Mouse (Mus musculus) splenic B cell, adult 2 months (primary cell): ENCODE measurements around the gene Apba1.

ENCODE experiments used
- DNase-seq: peaks from one replicate; pipeline ENCODE4 v3.0.0-alpha.2; 2011; ENCODE audit warnings: low read depth, low spot score
- H3K27me3 ChIP-seq: 2 replicates; pipeline ENCODE4 v1.6.1; 2012; ENCODE audit warnings: mild to moderate bottlenecking, low read length, moderate library complexity, mixed read lengths; ENCODE audit not compliant: control insufficient read depth, poor library complexity, insufficient read depth, severe bottlenecking
- H3K36me3 ChIP-seq: 2 replicates; pipeline ENCODE4 v1.6.1; 2012; ENCODE audit warnings: mild to moderate bottlenecking, low read length, moderate library complexity, mixed read lengths; ENCODE audit not compliant: control insufficient read depth, poor library complexity, insufficient read depth, severe bottlenecking

Gene Apba1

DNA sequence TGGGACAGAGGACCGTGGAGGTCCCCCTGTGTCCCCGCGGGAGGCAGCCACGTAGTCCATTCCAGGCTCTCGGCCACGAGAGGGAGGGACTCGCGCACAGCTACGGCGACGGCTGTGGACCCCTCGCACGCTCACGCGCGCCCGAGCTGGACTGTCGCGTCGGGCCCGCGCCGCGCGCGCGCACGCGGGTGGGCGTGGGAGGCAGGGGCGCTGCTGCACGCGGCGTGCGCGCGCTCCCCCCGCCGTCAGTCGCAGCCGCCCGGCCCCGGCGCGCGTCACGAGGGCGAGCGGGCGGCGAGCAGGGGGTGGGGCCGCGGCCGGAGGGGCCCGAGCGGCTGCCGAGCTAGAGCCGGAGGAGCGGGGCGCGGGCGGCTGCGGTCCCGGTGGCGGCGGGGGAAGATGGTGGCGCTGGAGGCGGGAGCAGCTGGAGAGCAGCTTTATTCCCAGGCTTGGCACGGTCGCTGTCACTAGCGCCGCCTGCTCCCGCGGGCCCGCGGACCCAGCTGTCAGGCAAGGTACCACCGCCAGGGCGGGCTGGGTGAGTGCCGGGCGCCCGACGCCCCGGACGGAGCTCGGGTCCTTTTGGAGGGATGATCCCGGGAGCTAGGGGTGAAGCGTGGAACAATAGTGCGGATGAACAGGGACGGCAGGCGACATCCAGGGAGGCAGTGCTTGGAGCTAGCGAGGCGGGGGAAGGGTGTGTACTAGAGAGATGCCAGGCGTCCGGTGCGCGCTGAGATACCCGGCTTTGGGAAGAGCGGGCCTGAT lies at the start of gene Apba1:
TSS of gene Apba1 (plus strand) at position 334 of the 768 bp plus-strand sequence.
- Histone ChIP-seq H3K27me3 (peaks cover 3% of the 10 kb centered on the region; the same call in 1 of the 2 replicates), H3K36me3 (no peaks in the 10 kb centered on the region)
- DNase-seq: peak; percentile 65

DNA sequence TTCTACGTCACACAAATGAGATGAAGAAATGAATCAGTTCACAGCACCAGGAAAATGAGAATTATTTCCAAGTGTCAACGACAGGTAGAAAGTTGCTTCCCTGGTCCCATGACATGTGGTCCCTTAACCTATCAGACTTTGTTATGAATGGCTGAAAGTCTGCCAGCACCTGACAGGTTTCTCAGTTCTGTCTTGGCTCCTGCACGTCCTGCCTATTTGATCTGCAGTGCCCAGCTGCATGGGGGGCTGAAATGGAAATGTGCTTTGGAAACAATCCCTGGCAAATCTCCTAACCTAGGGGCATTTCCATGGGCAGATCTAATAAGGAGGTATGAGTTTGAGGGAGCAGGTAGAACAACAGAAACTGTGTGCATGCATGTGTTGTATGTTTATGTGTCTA lies 12.2 kb upstream of the Apba1 start:
- Histone ChIP-seq H3K27me3 (no peaks in the 10 kb centered on the region), H3K36me3 (no peaks in the 10 kb centered on the region)
- DNase-seq: no peak

DNA sequence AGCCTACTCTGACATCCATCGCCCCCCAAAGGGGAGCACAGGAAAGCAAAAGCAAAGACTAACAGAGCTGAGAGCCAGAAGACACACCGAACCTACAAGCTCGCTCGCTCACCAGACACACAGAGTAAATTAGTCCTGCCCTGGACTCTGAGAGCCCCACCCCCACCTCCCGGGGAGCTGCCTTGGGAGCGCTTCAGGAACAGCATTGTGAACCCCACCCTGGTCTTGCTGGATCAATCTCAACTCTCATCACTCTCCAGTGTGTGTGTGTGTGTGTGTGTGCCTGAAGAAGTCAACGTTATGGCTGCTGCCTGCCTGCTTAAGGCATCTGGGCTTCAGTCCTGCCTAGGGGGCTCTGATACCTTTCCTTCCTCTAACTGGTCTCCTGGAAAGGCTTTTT lies 1.7 kb upstream of the Apba1 start:
- DNase-seq: no peak

DNA sequence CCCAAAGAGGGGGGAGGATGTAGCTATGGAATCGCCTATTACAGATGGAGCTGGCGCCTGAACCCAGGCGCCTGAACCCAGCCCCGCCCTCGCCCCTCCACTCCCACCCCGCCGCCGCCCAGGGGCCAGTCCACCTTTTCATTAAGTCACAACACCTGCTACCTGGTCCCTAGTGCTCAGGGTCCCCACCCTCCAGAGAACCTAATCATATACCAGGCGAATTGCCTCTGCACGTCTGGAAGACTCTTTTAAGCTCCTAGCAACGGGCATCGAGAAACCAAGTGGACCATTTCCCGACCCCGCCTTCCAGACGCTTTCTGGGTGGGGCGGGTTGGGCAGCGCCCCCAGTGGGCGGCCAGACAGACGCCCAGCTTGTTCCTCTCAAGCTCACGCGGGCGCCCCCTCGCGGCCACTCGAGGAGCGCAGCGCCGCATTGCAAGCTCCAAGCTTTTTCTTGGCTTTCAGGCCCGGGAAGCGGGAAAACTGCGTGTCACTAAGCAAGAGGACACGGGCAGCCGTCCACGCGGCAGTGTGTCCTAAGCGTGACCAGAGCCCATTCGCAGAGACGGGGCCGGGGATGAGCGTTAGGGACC lies 630 bp upstream of the Apba1 start:
- no peaks in the 10 kb centered on the region for H3K36me3 ChIP-seq
- peak; percentile 89 for DNase-seq
- peaks cover 3% of the 10 kb centered on the region; the same call in 1 of the 2 replicates for H3K27me3 ChIP-seq

More for the DNA sequence above, 1.7 kb upstream of the Apba1 start:
- Histone ChIP-seq H3K27me3 (peaks cover 3% of the 10 kb centered on the region; the same call in 1 of the 2 replicates), H3K36me3 (no peaks in the 10 kb centered on the region)

DNA sequence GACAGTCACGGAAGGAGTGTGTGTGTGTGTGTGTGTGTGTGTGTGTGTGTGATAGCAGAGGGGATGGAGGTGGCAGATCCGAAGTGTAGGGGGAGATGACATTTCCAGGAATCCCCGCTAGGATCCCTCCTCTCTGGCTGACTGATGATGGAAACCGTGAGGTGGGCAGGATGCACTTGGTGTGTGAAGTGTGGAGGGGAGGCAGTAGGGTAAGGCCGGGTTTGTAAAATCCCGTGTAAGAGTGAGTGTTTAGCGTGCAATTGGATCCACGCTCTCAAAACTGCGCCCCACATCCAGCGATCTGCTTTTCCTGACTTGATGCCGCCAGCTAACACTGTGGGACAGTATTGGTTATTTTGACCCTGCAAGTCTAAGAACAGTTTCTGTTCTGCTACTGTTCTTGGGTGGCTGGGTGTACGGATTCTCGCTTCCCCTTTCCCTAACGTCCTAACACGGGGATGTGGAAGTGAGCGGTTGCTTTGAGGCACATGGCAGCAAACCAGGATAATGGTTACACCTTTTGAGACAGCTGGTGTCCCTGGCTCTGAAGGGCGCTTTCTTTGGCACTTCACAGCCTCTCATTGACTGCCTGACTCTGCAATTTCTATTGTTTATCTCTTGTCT lies 747 bp downstream of the Apba1 start:
- DNase-seq: peak; percentile 62
- no peaks in the 10 kb centered on the region for H3K36me3 ChIP-seq
- H3K27me3 ChIP-seq: peaks cover 3% of the 10 kb centered on the region; the same call in 1 of the 2 replicates

DNA sequence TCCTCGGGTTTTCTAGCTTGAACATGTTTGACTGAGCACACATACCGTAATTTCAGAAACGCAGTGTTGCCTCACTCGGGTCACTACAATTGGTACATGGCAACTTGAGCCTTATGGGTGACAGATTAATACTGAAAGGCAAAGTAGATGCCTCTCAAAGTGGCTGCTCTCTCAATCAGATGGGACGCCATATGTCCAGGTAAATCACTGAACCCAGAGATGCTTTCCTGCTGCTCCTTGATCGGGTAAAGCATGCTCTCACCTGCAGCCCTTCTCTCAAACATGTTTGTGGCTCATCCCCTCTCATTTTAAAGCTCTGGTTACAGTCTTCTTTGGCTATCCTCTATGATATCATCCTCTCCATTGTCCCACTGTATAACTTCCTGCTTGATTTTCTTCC lies 4.7 kb downstream of the Apba1 start:
- Histone ChIP-seq H3K36me3 (no peaks in the 10 kb centered on the region), H3K27me3 (0 out of 2 replicates have a peak, but pooled peaks cover 3% of the 10 kb centered on the region)
- DNase-seq: no peak

DNA sequence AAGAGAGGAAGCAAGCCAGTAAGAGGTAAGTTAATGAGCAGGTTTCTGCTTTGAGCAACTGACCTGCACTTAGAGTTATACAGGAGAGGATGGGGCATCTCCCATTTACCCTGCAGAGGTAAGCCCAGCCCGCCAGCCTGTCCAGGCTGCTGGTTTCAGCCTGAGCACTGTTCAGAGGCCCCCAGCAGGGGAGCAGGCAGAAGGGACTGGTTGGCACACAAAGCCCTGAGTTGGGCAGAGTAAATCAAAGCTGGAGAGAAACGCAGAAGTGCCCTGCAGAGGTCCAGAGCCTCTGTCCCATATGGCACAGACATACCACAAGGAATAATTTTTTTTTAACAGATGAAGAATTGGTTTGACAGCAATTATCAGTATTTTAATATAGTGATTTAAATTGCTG lies 5.4 kb downstream of the Apba1 start:
- Histone ChIP-seq H3K27me3 (no peaks in the 10 kb centered on the region), H3K36me3 (no peaks in the 10 kb centered on the region)
- no peak for DNase-seq

DNA sequence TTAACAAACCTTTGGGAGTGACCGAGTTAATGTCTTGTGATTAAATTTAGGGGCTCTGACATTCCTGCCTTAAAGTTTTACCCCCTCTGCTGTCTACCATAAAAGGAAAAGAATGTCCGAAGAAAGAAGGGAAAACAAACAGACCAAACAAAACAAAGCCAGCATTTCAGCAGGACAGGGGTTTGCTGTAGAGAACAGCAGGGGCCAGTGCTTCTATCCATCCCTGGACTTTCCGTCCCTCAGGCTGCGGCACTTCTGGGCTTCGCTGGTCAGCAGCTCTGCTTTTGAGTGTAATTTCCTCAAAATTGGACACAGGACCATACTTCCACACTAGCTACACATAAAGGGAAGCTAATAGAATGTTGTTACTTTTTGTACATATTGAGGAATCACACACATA lies 10.2 kb downstream of the Apba1 start:
- H3K36me3 ChIP-seq: no peaks in the 10 kb centered on the region
- H3K27me3 ChIP-seq: no peaks in the 10 kb centered on the region
- DNase-seq: no peak

DNA sequence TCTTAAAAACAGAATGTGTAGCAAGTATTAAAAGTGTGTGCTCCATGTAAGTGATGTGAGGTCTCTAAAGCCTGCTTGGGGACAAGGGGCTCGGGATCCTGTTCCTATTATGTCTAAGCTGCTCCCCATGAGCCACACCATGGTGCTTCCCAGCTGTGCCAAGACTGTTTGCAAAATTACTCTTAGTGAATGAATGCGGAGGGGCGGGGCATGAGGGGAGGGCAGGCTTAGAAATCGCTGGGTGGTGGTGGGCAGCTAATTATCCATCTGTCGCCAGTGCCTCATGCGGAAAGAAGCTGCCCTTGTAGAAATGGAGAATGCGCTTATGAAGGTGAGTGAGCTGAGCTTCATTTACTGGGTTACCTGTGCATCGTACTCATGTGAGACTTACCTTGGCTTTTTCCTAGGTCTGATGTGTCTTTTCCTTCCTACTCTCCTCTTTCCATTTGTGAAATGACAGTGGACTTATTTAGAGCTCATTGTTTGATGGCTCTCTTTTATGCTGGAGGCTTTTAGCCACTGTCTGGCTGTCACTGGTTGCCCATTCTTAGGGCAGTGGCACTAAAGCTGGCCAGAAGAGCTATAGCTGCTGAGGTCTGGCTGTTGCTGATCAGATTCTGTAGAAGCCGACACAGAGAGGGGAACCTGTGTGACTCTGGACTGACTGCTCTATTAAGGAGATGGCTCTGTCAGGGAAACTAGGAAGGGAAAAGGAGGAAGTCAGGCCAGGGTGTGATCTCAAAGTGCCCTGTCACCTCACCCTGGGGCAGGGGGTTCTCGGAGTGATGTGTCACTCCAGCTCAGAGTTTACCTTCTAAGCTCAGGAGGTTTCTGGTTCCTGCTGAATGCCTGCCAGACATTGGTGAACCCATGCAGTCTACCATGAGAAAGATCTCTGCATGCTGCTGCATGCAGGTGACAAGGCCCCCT lies 12.1 kb downstream of the Apba1 start:
- no peak for DNase-seq
- no peaks in the 10 kb centered on the region for H3K27me3 ChIP-seq
- no peaks in the 10 kb centered on the region for H3K36me3 ChIP-seq

DNA sequence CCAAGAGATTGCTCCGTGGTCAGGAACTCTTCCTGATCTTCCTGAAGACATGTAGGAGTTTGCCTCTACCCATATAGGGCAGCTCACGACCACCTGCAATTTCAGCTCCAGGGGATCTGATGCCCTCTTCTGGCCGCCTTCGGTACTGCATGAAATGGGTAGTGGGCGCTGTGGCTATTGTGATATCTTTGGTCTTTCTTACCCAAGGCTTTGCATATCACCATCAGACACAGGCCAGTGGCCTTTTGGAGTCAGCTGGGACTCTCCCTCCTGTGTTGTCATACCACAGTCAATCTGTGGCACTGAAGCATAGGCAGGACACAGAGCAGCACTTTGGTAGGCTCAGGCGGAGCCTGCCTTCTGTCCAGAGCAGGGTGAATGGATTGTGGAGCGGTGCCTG lies 13.3 kb downstream of the Apba1 start:
- no peaks in the 10 kb centered on the region for H3K36me3 ChIP-seq
- no peaks in the 10 kb centered on the region for H3K27me3 ChIP-seq
- DNase-seq: peak; percentile 38

DNA sequence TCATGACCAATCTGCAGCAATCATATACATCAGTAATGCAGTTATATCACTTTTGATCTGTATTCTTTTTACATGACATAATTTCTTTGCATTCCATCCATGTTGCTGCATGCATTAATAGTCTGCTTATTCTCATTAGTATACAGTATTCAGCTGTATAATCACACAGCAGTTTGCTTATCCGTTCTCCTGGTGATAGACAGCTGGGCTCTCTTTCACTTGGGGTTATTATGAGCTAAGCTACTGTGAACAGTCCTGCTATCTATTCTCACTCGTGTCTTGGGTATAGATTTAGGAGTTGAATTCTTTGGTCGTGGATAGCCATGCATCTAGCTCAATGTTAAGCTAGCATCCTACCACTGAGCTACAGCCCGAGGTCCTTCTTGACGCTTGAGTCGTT lies 16.7 kb downstream of the Apba1 start:
- DNase-seq: no peak
- H3K27me3 ChIP-seq: no peaks in the 10 kb centered on the region
- H3K36me3 ChIP-seq: no peaks in the 10 kb centered on the region

DNA sequence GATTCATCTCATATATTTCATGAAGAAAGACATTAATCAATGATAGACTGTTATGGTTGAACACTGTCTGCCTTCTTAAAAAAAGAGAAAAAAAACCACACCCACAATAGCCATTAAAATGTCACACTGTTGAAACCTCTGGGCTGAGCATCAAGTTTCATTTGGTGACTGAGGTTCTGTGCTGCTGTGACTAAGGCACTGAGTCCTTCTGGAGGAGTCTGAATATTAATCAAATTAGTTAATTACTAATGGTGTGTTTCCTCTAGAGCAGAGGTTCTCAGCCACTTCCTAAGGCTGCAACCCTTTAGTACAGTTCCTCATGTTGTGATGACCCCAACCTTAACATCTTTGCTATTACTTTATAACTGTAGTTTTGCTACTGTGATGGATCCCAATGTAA lies 20.4 kb downstream of the Apba1 start:
- Histone ChIP-seq H3K36me3 (no peaks in the 10 kb centered on the region), H3K27me3 (no peaks in the 10 kb centered on the region)
- no peak for DNase-seq

DNA sequence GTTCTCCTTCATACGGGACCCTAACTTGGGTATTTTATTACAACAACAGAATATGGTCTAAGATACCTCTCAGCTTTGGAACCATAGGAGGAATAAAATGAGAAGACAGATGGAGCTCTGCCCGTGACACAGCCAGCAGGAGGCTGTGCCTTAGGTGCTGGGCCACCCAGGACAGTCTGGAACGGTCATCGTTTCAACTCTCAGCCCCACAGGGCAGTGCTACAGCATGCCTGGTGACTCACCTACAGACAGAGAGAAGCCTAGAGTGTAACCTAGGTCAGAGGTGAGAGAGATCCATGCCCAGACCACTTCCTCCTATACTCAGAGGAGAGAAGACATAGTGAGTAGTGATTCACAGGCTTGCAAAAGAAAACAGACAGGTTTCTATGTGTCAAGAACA lies 21.4 kb downstream of the Apba1 start:
- no peak for DNase-seq
- no peaks in the 10 kb centered on the region for H3K27me3 ChIP-seq
- H3K36me3 ChIP-seq: no peaks in the 10 kb centered on the region

DNA sequence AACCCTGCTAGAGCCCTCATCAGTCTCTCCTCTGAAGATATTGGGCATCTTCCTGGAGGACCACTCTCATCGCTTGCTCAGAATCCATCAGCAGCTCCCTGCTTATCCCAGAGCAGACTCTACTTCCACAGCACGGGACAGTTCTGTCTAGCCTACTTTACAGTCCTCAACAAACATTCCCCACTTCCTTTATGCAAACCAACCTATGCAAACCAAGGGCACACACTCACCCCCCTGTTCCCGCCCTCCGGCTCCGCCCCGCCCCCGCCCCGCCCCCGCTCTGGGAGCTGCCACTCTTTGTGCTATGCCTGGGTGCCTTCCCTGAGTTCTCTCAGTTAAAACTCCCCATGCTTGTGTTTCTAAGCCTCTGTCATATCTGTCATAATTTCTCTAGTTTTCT lies 23.3 kb downstream of the Apba1 start:
- no peaks in the 10 kb centered on the region for H3K36me3 ChIP-seq
- DNase-seq: peak; percentile 35
- no peaks in the 10 kb centered on the region for H3K27me3 ChIP-seq
